Mouse (Mus musculus) liver, embryonic 16.5 days (tissue): ENCODE measurements around the gene Olfr328. TPM values are rescaled to one million over a fixed set of nuclear protein-coding genes. Genes with fewer than 3 reads are reported as not detected.

ENCODE experiments used
- polyA plus RNA-seq: library from polyadenylated mRNA; unstranded; fragments of >200 nt; fragmentation: Nextera tagmentation; extraction: Ambion mirVana; gene quantifications from 2 replicates; pipeline ENCODE4 v1.2.1, GENCODE M21; 2015

The Olfr328 gene
- polyA plus RNA-seq, 1 experiment from 2014 or later, result not detected

Other genes starting within 250 kb of the Olfr328 start
- gene Zfp692, start 248.6 kb downstream of the Olfr328 start, polyA plus RNA-seq, result 9.8 and 10.1 TPM in 2 replicates
- gene Zfp672, start 225.3 kb downstream of the Olfr328 start, polyA plus RNA-seq, result 33.8 and 36.6 TPM in 2 replicates
- 16.8 and 17.0 TPM in 2 replicates for gene Sh3bp5l, start 224.9 kb downstream of the Olfr328 start, polyA plus RNA-seq
- gene Lypd8, start 176.6 kb downstream of the Olfr328 start, polyA plus RNA-seq, result 0.16 and 12.0 TPM in 2 replicates
- not detected in 2 replicates for gene 1810065E05Rik, start 134.5 kb downstream of the Olfr328 start, polyA plus RNA-seq
- gene Gm12253, start 123.1 kb downstream of the Olfr328 start, polyA plus RNA-seq, result not detected in 2 replicates
- not detected in 2 replicates for gene Lypd9, start 102.7 kb downstream of the Olfr328 start, polyA plus RNA-seq
- gene Olfr30, start 93.4 kb downstream of the Olfr328 start, polyA plus RNA-seq, result not detected in 2 replicates
- gene Olfr332, start 63.1 kb downstream of the Olfr328 start, polyA plus RNA-seq, result not detected in 2 replicates
- gene Olfr331, start 53.1 kb downstream of the Olfr328 start, polyA plus RNA-seq, result not detected in 2 replicates
- not detected in 2 replicates for gene Olfr330, start 20.8 kb downstream of the Olfr328 start, polyA plus RNA-seq
- not detected in 2 replicates for gene Olfr329-ps, start 9.2 kb downstream of the Olfr328 start, polyA plus RNA-seq
- gene Olfr224, start 14.9 kb upstream of the Olfr328 start, polyA plus RNA-seq, result not detected in 2 replicates
- not detected in 2 replicates for gene Olfr325, start 22.1 kb upstream of the Olfr328 start, polyA plus RNA-seq
- not detected in 2 replicates for gene Olfr324, start 39.5 kb upstream of the Olfr328 start, polyA plus RNA-seq
- gene 2210407C18Rik, start 60.4 kb upstream of the Olfr328 start, polyA plus RNA-seq, result not detected in 2 replicates
- not detected in 2 replicates for gene Olfr323, start 74.9 kb upstream of the Olfr328 start, polyA plus RNA-seq
- gene Trim58, start 84.8 kb upstream of the Olfr328 start, polyA plus RNA-seq, result 12.7 and 15.7 TPM in 2 replicates
- gene Olfr322, start 103.1 kb upstream of the Olfr328 start, polyA plus RNA-seq, result 0.08 TPM in 1 of 2 replicates, not detected in the other
- not detected in 2 replicates for gene Olfr320, start 125.5 kb upstream of the Olfr328 start, polyA plus RNA-seq
- not detected in 2 replicates for gene Olfr319, start 143.5 kb upstream of the Olfr328 start, polyA plus RNA-seq
- gene Olfr318, start 168.4 kb upstream of the Olfr328 start, polyA plus RNA-seq, result not detected in 2 replicates
- gene Olfr317, start 183.6 kb upstream of the Olfr328 start, polyA plus RNA-seq, result not detected in 2 replicates
- not detected in 2 replicates for gene Olfr316, start 197.1 kb upstream of the Olfr328 start, polyA plus RNA-seq
- gene Olfr315, start 217.6 kb upstream of the Olfr328 start, polyA plus RNA-seq, result not detected in 2 replicates
- gene Olfr314, start 227.3 kb upstream of the Olfr328 start, polyA plus RNA-seq, result not detected in 2 replicates
- gene Fam183b, start 246.3 kb upstream of the Olfr328 start, polyA plus RNA-seq, result 0.17 TPM in 1 of 2 replicates, not detected in the other